Mouse (Mus musculus) testis, adult 2 months (tissue): ENCODE measurements around the gene Ptcd2.

Experiments used
- CTCF ChIP-seq: fragments of 200-500 bp; IDR thresholded peaks from 2 replicates; pipeline ENCODE4 v1.5.1; 2012; ENCODE audit warnings: low read depth, mild to moderate bottlenecking, inconsistent platforms, low read length, moderate library complexity; ENCODE audit not compliant: control insufficient read depth, insufficient read depth, insufficient replicate concordance
- POLR2A ChIP-seq: fragments of 200-500 bp; IDR thresholded peaks from 2 replicates; pipeline ENCODE4 v1.6.1; 2012; ENCODE audit warnings: low read depth, mild to moderate bottlenecking, inconsistent platforms, low read length, moderate library complexity; ENCODE audit not compliant: control insufficient read depth

GRCm38 (mm10) chr13:99294176-99294575 lies 50.3 kb downstream of the Ptcd2 start:
- TF ChIP-seq CTCF (no peak), POLR2A (no peak)
